Mouse (Mus musculus) kidney, adult 2 months (tissue): ENCODE measurements around the gene Srgap2.

Experiments used
- CTCF ChIP-seq: fragments of 200-500 bp; conservative IDR thresholded peaks from 2 replicates; pipeline ENCODE4 v1.5.1; 2011; ENCODE audit warnings: low read depth, mild to moderate bottlenecking, control low read depth, low read length, moderate library complexity, mixed read lengths; ENCODE audit not compliant: insufficient read depth, insufficient read length
- POLR2A ChIP-seq: fragments of 200-500 bp; IDR thresholded peaks from one replicate; pipeline ENCODE4 v1.6.1; 2011; ENCODE audit warnings: low read depth, low read length, control low read depth

GRCm38 (mm10) chr1:131560500-131560899 lies 33.3 kb upstream of the Srgap2 start:
- TF ChIP-seq POLR2A: no peak
- TF ChIP-seq CTCF: no peak
